Mouse (Mus musculus) 416B (cell line): ENCODE data around the gene Pfkp.

Experiments
- DNase-seq: peaks from one replicate; pipeline ENCODE4 v3.0.0; 2011; ENCODE audit warnings: low read depth

Gene Pfkp

DNA sequence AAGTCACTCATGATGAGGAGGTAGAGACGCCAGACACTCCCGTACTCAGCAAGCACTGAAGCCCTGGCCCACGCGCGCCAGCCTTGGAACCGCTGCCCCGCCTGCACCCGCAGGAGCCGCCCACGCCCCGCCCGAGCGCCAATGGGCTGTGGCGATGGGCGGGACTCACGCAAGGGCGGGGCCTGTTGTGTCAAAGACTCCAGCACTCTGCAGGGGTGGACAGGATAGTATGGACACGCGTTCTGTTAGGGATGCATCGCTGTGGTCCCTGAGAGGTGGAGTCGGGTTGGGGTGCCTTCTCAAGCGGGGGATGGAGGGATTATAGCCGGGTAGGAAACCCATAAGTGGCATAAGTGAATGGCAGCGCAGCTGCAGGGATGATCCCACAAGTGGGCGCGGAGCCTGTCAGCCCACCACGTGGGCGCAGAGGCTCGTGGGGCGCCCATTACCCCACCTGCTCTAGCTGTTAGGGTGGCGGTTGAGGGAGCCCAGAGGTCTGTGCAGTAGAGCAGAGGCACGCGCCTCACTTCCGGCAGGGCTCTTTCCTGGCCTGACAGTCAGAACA lies at the start of gene Pfkp:
Gene Pfkp, minus strand, starts transcription at position 109 of the 565 bp plus-strand sequence.
- peak; percentile 85 for DNase-seq

DNA sequence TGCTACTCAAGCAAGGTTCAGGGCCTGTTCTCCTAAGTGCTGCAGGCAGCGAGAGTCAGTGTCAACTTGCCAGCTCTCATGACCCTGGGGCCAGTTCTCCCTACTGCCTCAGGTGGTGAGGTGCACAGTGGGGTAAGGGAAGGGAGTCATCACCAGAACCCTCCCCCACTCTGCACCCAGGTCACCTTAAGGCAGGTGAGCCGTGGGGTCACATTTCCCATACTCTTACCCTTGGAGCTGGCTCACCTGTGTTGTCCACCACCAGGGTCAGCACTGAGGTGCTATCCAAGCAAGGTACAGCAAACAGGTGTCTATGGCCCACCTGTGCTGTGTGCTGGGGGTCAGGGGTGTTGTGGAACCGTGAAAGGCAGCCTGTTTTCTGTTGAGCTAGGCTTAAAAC lies 42.0 kb upstream of the Pfkp start:
- DNase-seq = no peak

DNA sequence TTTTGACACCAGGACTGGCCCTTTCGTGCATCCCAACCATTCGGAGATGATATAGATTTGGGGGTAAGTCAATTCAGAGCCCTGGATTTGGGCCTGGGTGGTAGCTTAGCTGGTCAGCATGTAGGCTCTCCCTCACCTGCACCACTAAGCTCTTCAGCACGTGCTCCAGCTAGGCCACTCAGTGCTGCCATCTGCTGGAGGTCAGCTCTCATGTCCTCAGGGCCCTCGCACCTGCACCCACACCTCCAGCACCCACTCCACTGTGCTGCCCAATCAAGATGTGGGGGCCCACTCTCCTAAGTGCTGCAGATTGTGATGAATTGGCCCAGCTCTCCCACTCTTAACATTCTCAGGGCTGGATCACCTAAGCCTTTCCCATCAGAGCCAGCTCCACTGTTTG lies 41.4 kb upstream of the Pfkp start:
- peak; percentile 46 for DNase-seq

DNA sequence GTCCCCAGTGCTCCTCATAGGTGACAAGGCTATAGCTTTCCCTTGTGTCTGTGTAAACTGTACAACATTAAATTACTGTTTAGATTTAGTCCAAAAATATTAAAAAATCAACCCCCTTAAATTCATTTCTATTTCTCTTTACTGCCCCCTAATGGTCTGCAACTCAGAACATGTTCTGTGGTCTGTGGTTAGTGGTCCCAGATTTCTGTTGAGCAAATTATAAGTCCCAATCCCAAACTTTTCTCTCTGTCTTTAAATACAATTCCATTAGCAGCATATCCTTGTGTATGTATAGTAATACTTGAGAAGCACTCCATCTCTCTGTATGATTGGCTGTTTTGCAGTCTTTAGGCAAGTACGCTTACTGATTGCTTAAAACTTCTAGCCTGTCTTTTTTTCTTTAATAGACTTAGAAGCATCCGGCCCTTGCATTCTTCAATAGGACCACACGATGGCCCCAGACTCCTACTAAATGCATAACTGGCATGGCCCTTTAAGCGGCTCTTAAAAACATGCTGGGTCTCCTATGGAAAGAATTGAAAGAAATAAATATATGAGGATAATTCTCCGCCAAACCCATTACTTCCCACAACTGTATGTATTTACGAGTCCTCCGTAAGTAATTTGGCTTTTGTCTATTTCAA lies 40.3 kb upstream of the Pfkp start:
- DNase-seq = peak; percentile 91

DNA sequence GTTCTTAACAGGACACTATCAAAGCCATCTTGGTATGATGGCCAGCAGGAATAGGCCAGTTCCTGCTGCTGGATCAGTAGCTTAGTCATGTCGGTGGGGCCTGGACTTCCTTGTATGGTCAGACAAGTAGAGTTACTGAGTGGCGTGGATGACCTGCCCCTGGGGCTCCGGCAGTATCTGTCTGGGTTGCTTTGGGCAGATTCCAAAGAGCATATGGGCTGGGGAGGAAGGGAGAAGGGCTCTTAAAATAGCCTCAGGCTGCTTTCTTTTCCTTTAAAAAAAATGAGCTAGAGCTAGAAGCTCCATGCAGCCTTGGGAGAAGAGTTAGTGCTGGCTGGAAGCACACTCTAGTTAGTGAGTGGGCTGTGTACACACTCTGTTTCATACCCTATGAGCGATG lies 18.3 kb upstream of the Pfkp start:
- peak; percentile 41 for DNase-seq

DNA sequence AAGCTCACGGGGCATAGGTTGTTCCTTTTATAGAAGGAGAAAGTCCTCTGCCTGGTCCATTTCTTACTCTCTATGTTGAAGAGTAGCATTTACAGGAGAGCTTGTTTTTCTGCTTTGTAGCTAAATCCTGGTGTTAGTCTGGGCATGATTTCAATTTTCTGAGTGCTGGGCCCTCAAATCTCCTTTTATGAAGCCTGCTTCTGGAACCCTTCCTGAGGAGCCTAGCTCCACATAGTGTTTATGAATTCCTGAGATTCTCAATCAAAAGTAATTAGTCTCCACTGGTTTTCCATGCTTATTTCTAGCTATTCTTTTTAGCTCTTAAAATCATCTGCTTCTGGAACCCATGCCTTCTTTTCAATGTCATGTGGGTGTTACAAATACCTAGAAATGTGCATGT lies 16.9 kb upstream of the Pfkp start:
- DNase-seq = no peak

DNA sequence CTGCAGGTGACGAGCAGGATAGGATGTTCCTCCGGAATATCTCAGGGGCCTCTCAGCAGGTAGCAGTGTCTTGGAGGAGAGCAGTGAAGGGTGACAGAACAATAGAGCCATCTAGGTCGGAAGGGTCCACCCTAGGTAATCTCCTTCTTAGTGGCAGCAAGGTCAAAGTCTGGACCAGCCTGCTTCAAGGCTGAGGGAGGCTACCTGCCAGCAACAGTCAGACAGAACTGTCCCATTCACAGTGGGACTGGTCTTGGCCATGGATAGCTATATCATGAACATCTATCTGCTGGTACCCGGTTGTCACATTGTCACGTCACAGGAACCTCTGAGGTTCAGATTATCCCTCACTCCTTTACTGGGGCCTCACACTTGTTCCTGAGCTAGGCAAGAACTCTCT lies 15.6 kb upstream of the Pfkp start:
- DNase-seq = no peak

DNA sequence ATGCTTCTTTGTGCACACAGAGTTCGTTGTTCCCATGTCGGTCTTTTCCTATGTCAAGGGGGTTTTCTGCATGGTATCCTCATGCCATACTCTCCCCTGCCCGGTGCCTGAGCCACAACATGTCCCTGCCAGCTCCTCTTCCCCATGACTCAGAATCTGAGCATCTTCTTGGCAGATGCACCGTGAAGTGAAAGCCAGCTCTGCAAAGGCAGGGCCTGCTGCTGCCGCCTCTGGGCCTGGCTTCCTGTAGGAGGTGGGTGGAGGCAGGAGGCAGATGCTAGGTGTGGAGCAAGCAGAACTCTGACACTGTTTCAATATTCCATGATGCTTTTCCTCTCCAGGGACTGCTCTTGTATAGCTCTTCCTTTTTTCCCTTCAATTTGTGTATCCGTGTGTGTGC lies 10.7 kb upstream of the Pfkp start:
- no peak for DNase-seq

DNA sequence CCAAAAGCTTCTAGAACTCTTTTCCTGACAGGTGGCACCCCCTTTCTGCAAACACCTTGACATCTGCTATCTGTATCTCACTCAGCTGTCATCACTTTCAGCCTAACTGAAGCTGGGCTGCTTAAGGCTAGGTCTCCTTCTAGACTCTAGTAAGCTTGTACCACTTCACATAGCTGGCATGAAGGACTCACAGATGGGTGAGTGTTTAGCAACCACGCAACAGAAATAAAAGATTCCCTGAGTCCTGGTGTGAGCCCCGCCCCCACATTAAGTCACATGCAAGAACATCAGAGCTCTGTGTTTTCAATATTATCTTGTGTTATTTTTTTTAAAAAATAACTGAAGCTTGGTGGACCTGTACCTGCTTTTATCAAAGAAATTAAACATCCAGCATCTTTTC lies 8.7 kb upstream of the Pfkp start:
- no peak for DNase-seq

DNA sequence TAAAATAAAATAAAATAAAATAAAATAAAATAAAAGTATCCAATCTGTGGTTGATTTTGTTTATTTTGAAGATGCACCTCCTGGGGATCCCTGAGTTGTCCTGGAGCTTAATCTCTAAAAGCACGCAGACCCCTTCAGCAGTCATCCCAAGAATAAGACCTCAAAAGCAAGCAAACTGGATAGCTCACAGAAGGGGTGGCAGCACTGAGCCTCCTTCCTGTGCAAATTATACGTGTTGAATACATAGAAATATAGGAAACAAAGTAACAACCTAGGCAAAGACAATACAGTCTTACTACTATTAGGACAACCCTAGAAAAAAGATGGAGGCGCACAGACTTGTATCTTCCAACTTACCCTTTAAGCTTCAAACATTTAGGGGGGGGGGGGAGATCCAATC lies 965 bp upstream of the Pfkp start:
- DNase-seq = peak; percentile 13

DNA sequence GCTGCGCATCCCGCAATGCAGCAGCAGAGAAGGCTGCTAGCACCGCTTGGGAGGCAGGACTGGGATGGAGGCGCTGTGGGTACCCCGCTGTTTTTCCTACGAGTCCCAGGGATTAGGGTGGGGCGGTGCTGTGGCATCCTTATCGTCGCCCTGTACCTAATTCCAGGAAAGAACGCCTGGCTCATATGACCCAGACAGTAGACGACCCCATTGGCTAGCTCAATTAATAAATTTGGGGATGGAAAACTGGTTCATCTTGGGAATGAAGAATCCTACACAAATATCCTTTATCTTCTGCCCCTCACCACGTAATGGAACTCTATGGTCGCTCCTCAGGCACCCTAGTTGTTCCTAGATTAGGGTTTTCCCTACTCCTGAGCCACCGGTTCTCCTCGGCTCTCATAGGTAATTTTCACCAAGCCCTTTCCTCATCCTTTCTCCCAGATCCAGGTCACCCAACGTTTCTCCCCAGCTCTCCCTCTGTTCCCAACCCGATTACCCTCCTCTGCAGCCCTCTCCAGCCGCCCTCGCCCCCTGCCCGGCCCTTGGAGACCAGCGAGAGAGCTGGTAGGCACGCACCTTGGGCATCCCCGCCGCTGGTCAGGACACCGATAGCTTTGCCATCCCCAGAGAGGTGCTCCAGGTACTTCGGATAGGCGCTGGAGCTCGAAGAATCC lies 447 bp downstream of the Pfkp start:
- no peak for DNase-seq

DNA sequence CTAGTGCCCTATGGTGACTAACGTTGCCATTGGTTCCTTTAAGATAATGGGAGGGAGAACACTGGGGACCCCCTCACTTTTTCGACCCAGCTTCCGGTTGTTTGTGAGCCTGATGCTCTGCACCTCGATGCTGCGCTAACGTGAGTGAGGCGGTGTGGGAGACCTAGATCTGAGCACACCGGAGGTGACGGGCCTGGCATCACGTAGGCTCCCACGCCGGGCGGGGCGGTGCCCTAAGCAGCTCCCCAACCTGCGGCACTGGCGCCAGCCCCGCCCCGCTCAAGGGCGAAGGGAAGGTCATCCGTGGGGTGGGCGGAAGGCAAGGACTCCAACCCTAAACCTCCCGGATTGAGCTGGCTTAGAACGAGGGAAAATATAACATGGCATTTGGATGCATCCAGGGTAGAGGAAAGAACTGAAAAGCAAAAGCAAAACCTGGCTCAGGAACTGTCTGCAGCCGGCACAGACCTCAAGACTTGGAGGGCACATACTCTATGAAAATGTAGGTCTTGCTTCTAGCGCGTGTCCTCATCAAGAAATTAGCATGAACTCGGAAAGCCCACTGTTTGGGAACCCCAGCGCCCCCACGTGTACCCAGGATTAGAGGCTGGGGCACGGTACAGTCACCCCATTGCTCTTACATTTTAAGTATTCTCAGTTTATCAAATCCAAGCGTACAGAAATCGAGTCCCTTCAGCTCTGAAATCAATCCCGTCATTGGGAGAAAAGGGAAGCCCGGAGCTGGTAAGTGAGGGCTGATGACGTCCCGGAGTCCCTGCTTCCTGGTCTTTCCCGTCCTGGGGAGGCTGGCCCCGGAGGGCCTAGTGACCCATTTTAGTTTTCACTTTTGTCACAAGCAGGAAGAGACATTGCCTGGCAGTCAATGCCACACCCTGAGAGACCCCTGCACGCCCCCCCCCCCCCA lies 1.2 kb downstream of the Pfkp start:
- peak; percentile 77 for DNase-seq

DNA sequence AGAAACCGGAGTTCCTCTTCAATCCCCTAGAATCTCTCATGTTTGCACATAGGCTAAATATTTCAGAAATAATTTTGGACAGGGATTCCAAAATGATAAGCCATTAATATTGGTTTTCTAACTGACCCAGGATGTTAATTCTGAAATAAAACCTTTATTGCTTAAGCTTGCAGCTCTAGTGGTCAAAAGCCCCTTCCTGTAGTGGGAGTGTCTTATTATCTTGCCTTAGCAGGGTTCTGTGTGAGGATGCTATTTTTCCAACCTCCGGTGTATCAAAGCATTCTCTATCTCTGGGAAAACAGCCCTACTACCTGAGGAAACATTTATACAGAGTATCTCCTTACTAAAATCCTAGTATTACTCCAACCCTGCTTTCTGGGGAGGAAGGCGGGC lies 1.9 kb downstream of the Pfkp start:
- peak; percentile 67 for DNase-seq

DNA sequence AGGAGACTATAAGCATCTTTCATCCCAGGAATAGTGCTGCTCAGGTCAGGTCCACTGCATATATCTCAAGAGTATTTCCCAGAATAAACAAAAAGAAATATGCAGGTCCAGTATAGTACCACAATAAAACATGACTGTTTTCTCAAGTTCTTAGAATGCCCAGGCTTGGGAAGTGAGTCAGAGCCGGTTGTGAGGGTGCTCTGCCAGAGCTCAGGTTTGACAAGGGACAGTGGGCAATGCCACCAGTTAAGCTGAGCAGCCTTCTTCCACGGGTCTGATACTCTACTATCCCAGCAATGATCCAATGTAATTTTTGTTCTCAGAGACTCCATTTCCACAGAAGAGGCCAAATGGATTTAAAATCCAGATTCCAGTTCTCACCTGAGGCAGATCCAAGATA lies 2.3 kb downstream of the Pfkp start:
- DNase-seq = peak; percentile 60

DNA sequence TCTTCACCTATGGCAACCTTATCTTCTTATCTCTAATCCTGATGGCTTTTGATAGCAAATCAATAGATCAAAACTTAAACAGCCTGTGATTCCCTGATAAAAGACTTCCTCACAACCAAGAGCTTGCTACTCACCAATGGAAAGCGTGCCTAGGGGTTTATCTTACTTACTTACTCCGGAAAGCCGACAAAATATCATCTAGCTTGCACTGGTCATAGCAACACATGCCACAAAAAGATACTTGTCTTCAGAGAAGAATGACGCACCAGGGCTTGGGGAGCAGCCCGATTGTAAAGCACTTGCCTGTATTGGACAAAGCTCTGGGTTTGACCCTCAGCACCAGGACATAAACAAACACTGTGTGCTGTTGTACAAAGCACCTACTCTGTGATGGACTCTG lies 4.6 kb downstream of the Pfkp start:
- no peak for DNase-seq

DNA sequence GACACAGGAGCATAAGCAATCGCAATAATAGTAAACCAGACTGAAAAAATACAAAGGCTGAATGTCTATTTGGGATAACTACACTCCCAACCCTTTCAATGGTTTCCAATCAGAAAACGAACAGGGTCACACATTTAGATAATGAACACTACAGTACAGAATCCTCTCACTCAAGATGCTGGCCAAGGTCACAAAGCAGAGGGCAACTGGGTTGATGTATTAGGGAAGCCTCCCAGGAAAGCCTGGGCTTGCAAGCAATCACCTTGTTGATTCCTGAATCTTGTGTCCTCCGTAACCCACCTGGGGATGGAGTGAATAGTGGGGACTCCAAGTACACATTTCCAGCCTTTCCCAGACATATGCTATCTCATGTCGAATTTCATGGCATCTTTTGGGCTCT lies 5.6 kb downstream of the Pfkp start:
- no peak for DNase-seq

DNA sequence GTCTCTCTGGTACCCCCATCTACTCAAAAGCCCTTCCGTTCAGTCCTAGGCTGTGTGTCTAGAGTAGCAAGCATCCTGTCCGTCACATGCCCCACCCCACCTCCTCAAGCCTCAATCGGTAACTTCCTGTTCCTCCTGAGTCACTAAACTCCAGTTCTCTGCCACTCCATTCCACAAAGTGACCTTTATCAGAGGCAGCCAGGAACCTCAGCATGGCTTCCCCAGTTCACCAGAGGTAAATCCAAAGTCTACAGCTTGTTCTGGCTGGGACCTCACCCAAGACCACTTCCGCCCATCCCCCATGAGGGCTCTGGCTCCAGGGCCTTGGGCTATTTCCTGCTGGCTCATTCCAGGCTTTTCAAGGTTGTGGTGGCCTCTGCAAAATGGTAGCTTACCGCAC lies 6.1 kb downstream of the Pfkp start:
- DNase-seq = peak; percentile 79

DNA sequence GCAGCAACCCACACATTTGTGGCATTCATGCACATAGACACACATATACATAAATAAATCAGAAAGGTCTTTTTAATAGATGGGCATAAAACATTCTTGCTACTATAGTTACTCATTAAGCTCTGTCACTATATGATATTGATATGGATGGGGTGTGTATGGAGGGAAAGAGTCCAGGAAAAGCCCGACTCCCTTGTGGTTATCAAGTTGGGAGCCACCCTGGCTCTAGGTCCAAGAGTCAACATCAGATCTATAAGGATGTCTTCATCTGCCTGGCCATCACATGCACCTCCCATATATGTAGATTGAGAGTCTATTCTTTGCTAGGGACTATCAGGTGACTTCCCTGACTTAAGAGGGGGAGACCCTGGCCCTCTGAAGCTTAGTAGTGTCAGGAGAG lies 7.1 kb downstream of the Pfkp start:
- no peak for DNase-seq

DNA sequence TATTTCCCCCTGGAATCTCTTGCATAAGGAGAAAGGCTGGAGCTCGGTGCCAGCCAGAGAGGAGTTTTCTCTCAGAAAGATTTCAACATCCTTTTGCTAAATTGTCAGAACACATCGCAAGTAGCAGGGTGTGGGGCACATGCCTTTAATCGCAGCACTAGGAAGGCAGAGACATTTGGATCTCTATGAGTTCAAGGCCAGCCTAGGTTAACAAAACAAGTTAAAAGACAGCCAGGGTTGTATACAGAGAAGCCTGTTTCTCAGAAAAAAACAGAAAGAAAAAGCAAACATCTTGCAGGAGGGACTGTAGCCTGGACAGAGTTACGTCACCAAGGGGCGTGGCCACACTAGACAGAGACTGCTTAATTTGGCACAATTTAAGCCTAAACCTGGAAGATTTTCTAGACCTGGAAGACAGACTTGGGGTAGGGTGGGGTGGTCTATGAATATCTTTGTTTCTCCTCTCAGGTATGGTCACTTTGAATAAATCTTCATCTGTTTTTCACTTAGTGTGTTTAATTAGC lies 9.0 kb downstream of the Pfkp start:
- DNase-seq = peak; percentile 49

DNA sequence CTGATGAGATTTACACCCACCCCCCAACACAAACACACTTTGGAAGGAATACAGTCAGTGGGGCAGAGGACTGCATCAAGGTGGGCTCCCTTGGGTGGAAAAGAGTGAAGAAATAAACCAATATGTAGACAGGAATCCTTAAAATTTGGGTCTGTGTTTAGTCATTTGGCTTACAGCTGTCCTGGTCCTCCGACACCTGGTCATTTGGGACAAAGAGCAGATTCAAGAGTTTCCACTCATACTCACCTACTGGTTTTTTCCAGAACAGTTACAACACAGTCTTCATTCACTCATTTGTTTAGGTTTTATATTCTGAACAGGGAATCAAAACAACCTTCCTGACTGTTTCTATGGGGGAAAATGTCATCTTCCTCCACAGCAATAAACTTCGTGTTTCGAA lies 9.6 kb downstream of the Pfkp start:
- DNase-seq = no peak

DNA sequence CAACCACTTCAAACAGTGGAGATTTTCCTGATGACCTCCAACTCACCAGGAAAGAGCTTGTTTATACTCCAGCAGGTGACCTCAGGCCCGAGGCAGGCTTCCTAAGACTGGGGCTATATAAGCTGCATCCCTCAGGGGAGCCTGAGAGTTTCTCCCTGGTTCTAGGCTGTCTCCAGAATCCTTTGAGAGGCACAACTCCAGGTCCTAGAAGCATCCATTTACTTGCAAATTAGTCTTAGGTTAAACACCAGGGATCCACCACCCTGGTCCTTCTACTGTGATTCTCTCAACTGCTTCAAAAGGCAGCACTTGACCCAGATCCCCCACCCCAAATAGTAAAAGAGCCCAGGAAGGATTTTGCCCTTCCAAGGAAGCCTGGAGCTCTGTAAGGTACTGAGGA lies 10.2 kb downstream of the Pfkp start:
- DNase-seq = no peak

DNA sequence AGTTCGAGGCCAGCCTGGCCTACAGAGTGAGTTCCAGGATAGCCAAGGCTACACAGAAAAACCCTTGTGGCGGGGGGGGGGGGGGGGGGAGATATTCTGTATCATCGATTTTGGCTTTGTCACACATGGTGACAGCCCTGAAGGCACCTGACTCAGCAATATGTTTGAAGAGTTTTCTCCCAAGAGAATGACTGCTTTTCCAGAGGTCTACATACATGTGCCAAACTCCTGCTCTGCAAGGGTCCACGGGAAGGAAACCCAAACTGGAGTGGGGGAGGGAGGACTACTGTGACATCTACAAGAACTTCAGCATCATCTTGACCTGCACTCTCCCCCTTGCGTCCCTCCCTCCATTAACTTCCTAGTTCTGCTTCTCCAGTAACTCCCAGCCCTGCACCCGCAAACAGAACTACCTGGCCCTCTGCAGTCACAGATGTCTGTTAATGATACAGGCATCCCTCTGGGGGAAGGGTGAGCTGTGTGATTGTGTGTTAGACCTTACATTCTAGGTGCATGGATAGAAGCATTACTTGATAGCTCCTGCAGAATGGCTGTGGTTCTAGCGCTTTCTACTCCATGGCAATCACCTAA lies 10.9 kb downstream of the Pfkp start:
- DNase-seq = no peak
